ENCODE assay signal across 10 mouse cellular contexts in genomic region chr3:84375832-84376231, GRCm38 (mm10).
DNase-seq lines count a peak whose midpoint lies in the region; ATAC-seq and TF ChIP-seq lines count a peak whose summit lies in the region.
"Had no signal": no experiment of that assay in that cellular context is flagged by ENCODE, and none has a peak within 500 bp of the region (broad histone marks: within the 10 kb centered on the region; RNA-seq: fewer than 3 reads in every experiment).

No protein-coding gene starts in this region.

- no peaks in the 10 kb centered on the region for H3K9me3 ChIP-seq in lung, postnatal 0 days (ENCODE audit: low read length)
- H3K9me3 ChIP-seq: hindbrain, embryonic 10.5 days; limb, embryonic 13.5 days had no signal

- WGBS in lung, postnatal 0 days, result 45% methylated on average over 4 of the region's 4 CpGs

- H3K4me2 ChIP-seq in lung, postnatal 0 days (replicated peaks; ENCODE audit: low read depth, low read length), result no peak overlapping the region
- H3K4me2 ChIP-seq: limb, embryonic 13.5 days had no signal

- H3K27me3 ChIP-seq in lung, postnatal 0 days (replicated peaks; ENCODE audit: insufficient read depth, low read length), result no peaks in the 10 kb centered on the region
- H3K27me3 ChIP-seq: limb, embryonic 13.5 days had no signal

- H3K4me3 ChIP-seq in lung, postnatal 0 days (ENCODE audit: low read depth, low read length), result no peak overlapping the region
- H3K4me3 ChIP-seq: hindbrain, embryonic 10.5 days; limb, embryonic 13.5 days had no signal

- H3K27ac ChIP-seq in lung, postnatal 0 days (ENCODE audit: low read length), result no peak overlapping the region
- H3K27ac ChIP-seq: limb, embryonic 13.5 days had no signal

- TF ChIP-seq EP300 in lung, postnatal 0 days (IDR thresholded peaks at IDR 0.05), result no peak

- no peaks in the 10 kb centered on the region for H3K36me3 ChIP-seq in lung, postnatal 0 days (ENCODE audit: insufficient read depth, low read length)
- H3K36me3 ChIP-seq: hindbrain, embryonic 10.5 days; limb, embryonic 13.5 days had no signal

- ATAC-seq in lung, postnatal 0 days, result no peak

- no peak for TF ChIP-seq CTCF in lung, postnatal 0 days (IDR thresholded peaks at IDR 0.05)

- H3K9ac ChIP-seq in lung, postnatal 0 days (replicated peaks; ENCODE audit: low read depth), result no peak overlapping the region
- H3K9ac ChIP-seq: limb, embryonic 13.5 days had no signal

- intact Hi-C loops in heart, postnatal 10 days (cut with DNase I), result no loop called here

- peaks cover 8% of the 10 kb centered on the region; the same call in 1 of the 2 replicates for H3K4me1 ChIP-seq in lung, postnatal 0 days (ENCODE audit: insufficient read depth, low read depth, low read length)

- peak; percentile 84 for DNase-seq in kidney, adult 11 months
- DNase-seq in kidney, postnatal 4 days, result no peak
- peak; percentile 33 for DNase-seq in lung, postnatal 0 days (ENCODE audit: low spot score)
- no peak for DNase-seq in lung, postnatal 14 days
- DNase-seq in heart, postnatal 10 days, result peak; percentile 9 to 31
- DNase-seq in lung, postnatal 36 days, result peak; percentile 82
- DNase-seq in spleen, postnatal 14 days (ENCODE audit: low spot score in 2 of 2), result no peak
- DNase-seq: cerebellum, adult 9-11 months had no signal

Comparison
In these comparisons a context has a peak if more than half of its experiments do, and no peak if none do; other contexts are left out.
1. DNase-seq: peak in kidney, adult 11 months (single experiment), lung, postnatal 0 days (single experiment), heart, postnatal 10 days (2 of 2) and lung, postnatal 36 days (single experiment); none in kidney, postnatal 4 days (0 of 2), lung, postnatal 14 days (single experiment) and spleen, postnatal 14 days (0 of 2).